ENCODE assay signal across 9 mouse cellular contexts in genomic region chr1:89424563-89424962, GRCm38 (mm10). TPM values are rescaled to one million over a fixed set of nuclear protein-coding genes. Genes with fewer than 3 reads are reported as not detected.
DNase-seq lines count a peak whose midpoint lies in the region.
"Had no signal": no experiment of that assay in that cellular context is flagged by ENCODE, and none has a peak within 500 bp of the region (broad histone marks: within the 10 kb centered on the region; RNA-seq: fewer than 3 reads in every experiment).

No protein-coding gene starts in this region.

- DNase-seq in ovary, adult 18-20 months (ENCODE audit: low spot score), result peak; percentile 31
- DNase-seq in ovary, postnatal 10 days (ENCODE audit: low spot score), result no peak
- DNase-seq in fat pad, adult 2 months (ENCODE audit: extremely low read depth, low read depth, low spot score), result peak; percentile 26
- DNase-seq in kidney, adult 8-10 months, result peak; percentile 33 to 60
- peak; percentile 12 for DNase-seq in ovary, postnatal 36 days (ENCODE audit: low spot score)
- DNase-seq in frontal cortex, adult 2 months (ENCODE audit: extremely low spot score in 1 of 2, low spot score in 1 of 2), result no peak
- no peak for DNase-seq in left cerebral cortex, postnatal 25 days (ENCODE audit: low spot score in 2 of 2)
- DNase-seq in spleen, postnatal 36 days (ENCODE audit: low spot score in 2 of 2), result no peak
- DNase-seq: thymus, postnatal 14 days had no signal

- intact Hi-C loops in left cerebral cortex, postnatal 25 days (cut with DNase I), result no loop called here

RNA-seq across cellular contexts. Expression of gene Agap1, which starts 30.0 kb away (rescaled TPM):
- 51.9 and 67.9 TPM in 2 replicates for polyA plus RNA-seq in frontal cortex, adult 2 months (2012; rRNA removed)
- total RNA-seq in left cerebral cortex, postnatal 25 days (2021), result 100 to 1,000 TPM; 240 to 255 TPM

Comparison
In these comparisons a context has a peak if more than half of its experiments do, and no peak if none do; other contexts are left out.
1. DNase-seq: peak in ovary, adult 18-20 months (single experiment), fat pad, adult 2 months (single experiment), kidney, adult 8-10 months (2 of 2) and ovary, postnatal 36 days (single experiment); none in ovary, postnatal 10 days (single experiment), frontal cortex, adult 2 months (0 of 2), left cerebral cortex, postnatal 25 days (0 of 2) and spleen, postnatal 36 days (0 of 2).